Mouse (Mus musculus): ENCODE data around the gene Rap2a.

The Rap2a gene

GRCm38 (mm10) chr14:120543846-120544245 lies 65.6 kb downstream of the Rap2a start:
- no peak for DNase-seq

- DNase-seq, result no peak
These were observed 66.3 kb downstream of the Rap2a start for GRCm38 (mm10) chr14:120544495-120544894.

GRCm38 (mm10) chr14:120544946-120545345 lies 66.7 kb downstream of the Rap2a start:
- DNase-seq, result no peak
